Mouse (Mus musculus) embryonic facial prominence, embryonic 15.5 days (tissue): ENCODE results near the gene Efcab11. TPM values are rescaled to one million over a fixed set of nuclear protein-coding genes. Genes with fewer than 3 reads are reported as not detected.

Experiments
- ATAC-seq: fragments of 200-750 bp; cut with Nextera tagmentation; 2 replicates; pipeline ENCODE4 v1.8.0; 2017; ENCODE audit warnings: low read depth, moderate TSS enrichment; ENCODE audit not compliant: insufficient number of reproducible peaks, low FRiP score, low TSS enrichment
- H3K27ac ChIP-seq: fragments of 300-500 bp; sonication (generic); replicated peaks from 2 replicates; pipeline ENCODE4 v1.5.1; 2015; ENCODE audit warnings: mild to moderate bottlenecking, inconsistent platforms
- H3K27me3 ChIP-seq: fragments of 300-500 bp; sonication (generic); 2 replicates; pipeline ENCODE4 v1.6.1; 2015; ENCODE audit warnings: inconsistent platforms
- H3K36me3 ChIP-seq: fragments of 300-500 bp; sonication (generic); 2 replicates; pipeline ENCODE4 v1.6.1; 2015; ENCODE audit warnings: mild to moderate bottlenecking, inconsistent platforms
- H3K4me1 ChIP-seq: fragments of 300-500 bp; sonication (generic); 2 replicates; pipeline ENCODE4 v1.6.1; 2015; ENCODE audit warnings: inconsistent platforms
- H3K4me2 ChIP-seq: fragments of 300-500 bp; sonication (generic); replicated peaks from 2 replicates; pipeline ENCODE4 v1.6.1; 2015; ENCODE audit warnings: mild to moderate bottlenecking, inconsistent platforms
- H3K4me3 ChIP-seq: fragments of 300-500 bp; sonication (generic); replicated peaks from 2 replicates; pipeline ENCODE4 v1.5.1; 2015; ENCODE audit warnings: mild to moderate bottlenecking, inconsistent platforms
- H3K9ac ChIP-seq: fragments of 300-500 bp; sonication (generic); 2 replicates; pipeline ENCODE4 v1.6.1; 2015; ENCODE audit warnings: inconsistent platforms
- H3K9me3 ChIP-seq: fragments of 300-500 bp; sonication (generic); replicated peaks from 2 replicates; pipeline ENCODE4 v1.6.1; 2016; ENCODE audit warnings: inconsistent platforms
- WGBS: fragments of 180-500 bp; shearing (Covaris S2); methylation state at CpG from one replicate; pipeline ENCODE4 v1.1.7; 2015; 5-methylcytosine and 5-hydroxymethylcytosine counted together
- polyA plus RNA-seq: library from polyadenylated mRNA; unstranded; fragments of >200 nt; fragmentation: Nextera tagmentation; extraction: Ambion mirVana; gene quantifications from 2 replicates; pipeline ENCODE4 v1.2.1, GENCODE M21; 2015

Efcab11 gene
- polyA plus RNA-seq, 1 experiment from 2014 or later: 10.9 TPM

DNA sequence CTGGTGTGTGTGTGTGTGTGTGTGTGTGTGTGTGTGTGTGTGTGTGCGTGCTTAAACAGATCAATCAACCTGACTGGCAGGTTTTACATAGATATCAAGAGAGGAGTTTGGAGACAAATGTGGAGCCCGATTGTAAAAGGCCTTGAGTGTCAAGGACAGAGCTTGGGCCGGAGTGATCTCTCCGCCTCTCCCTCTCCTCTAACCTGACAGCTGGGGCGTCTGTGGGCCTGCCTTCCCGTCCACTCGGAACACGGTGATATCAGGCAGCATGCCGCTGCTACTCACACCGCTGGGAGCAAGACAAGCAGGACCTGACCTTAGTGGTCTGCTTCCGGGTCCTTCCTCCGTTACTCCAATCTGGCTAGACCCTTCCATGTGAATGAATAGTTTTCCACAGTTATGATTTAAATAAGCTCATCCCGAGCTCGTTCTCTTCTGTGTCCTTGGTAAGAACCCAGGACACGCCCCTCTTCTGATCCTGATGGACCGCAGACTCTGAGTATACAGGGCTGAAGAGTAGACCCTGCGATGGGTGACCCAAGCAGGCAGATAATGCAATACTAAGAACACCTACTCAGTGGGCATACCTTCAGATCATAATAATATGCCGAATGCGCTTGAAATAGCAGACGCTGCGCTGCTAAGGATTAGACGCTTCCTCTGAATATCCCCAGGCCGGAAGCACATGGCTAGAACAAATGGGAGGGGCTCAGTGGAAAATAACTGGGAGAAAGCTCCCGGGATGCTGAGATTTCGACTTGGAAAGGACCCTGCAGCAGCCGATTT lies 214.1 kb downstream of the Efcab11 start:
- H3K27me3 ChIP-seq: no peaks in the 10 kb centered on the region
- H3K4me1 ChIP-seq: peaks cover 11% of the 10 kb centered on the region
- H3K9me3 ChIP-seq: no peaks in the 10 kb centered on the region
- H3K4me2 ChIP-seq: peak overlapping the region; percentile 41
- 46% methylated on average over 26 of the region's 26 CpGs for WGBS
- H3K4me3 ChIP-seq: peak overlapping the region; percentile 17; the same call in 1 of the 2 replicates
- no peak overlapping the region for H3K9ac ChIP-seq
- H3K27ac ChIP-seq: 0 out of 2 replicates have a peak overlapping the region, but pooled peaks have one; percentile 0
- peak; percentile 47; the same call in 1 of the 2 replicates for ATAC-seq
- H3K36me3 ChIP-seq: no peaks in the 10 kb centered on the region

GRCm38 (mm10) chr12:99654991-99655880 lies 229.0 kb downstream of the Efcab11 start:
- H3K36me3 ChIP-seq: no peaks in the 10 kb centered on the region
- WGBS: 81% methylated on average over 19 of the region's 19 CpGs
- H3K4me1 ChIP-seq: peaks cover 7% of the 10 kb centered on the region
- H3K9ac ChIP-seq: no peak overlapping the region
- no peak overlapping the region for H3K4me3 ChIP-seq
- H3K4me2 ChIP-seq: no peak overlapping the region
- no peak for ATAC-seq
- H3K27ac ChIP-seq: no peak overlapping the region
- H3K27me3 ChIP-seq: no peaks in the 10 kb centered on the region
- no peaks in the 10 kb centered on the region for H3K9me3 ChIP-seq

DNA sequence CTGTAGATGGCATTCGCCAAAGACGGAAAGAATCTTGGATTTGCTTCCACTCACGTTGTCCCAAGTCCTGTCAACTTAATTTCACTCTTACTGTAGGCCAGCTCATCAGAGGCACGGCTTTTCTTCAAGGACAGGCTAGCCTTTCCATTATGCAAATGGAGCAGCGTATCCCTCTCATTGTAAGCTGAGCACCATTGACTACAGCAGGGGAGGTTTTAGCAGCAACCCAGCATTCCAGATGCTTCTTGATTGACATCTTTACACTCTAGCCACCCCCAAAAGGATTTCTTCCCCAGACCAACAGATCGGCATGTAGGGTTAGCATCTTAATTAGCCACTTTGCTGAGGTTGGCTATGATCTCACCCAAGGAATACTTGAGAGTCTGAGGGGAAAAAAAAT lies 231.8 kb downstream of the Efcab11 start:
- H3K36me3 ChIP-seq: no peaks in the 10 kb centered on the region
- H3K4me3 ChIP-seq: no peak overlapping the region
- H3K4me2 ChIP-seq: no peak overlapping the region
- H3K27ac ChIP-seq: no peak overlapping the region
- H3K9ac ChIP-seq: no peak overlapping the region
- no peaks in the 10 kb centered on the region for H3K27me3 ChIP-seq
- no peak; the same call in 1 of the 2 replicates for ATAC-seq
- peaks cover 11% of the 10 kb centered on the region for H3K4me1 ChIP-seq
- no peaks in the 10 kb centered on the region for H3K9me3 ChIP-seq
- WGBS: 28% methylated on average over 6 of the region's 6 CpGs

GRCm38 (mm10) chr12:99649732-99650131 lies 234.5 kb downstream of the Efcab11 start:
- no peak for ATAC-seq
- no peak overlapping the region for H3K9ac ChIP-seq

GRCm38 (mm10) chr12:99648781-99649180 lies 235.5 kb downstream of the Efcab11 start:
- no peak overlapping the region for H3K4me3 ChIP-seq
- H3K9ac ChIP-seq: no peak overlapping the region
- no peak for ATAC-seq
- H3K4me2 ChIP-seq: no peak overlapping the region
- no peak overlapping the region for H3K27ac ChIP-seq
- no peaks in the 10 kb centered on the region for H3K27me3 ChIP-seq
- 81% methylated on average over 2 of the region's 2 CpGs for WGBS
- no peaks in the 10 kb centered on the region for H3K36me3 ChIP-seq
- H3K4me1 ChIP-seq: peaks cover 11% of the 10 kb centered on the region
- peaks cover 21% of the 10 kb centered on the region for H3K9me3 ChIP-seq

More at GRCm38 (mm10) chr12:99649732-99650131, 234.5 kb downstream of the Efcab11 start:
- Histone ChIP-seq H3K4me3 (no peak overlapping the region), H3K4me2 (no peak overlapping the region), H3K4me1 (peaks cover 11% of the 10 kb centered on the region), H3K9me3 (peaks cover 11% of the 10 kb centered on the region), H3K27ac (no peak overlapping the region), H3K27me3 (no peaks in the 10 kb centered on the region), H3K36me3 (no peaks in the 10 kb centered on the region)
- WGBS: 59% methylated on average over 2 of the region's 2 CpGs

DNA sequence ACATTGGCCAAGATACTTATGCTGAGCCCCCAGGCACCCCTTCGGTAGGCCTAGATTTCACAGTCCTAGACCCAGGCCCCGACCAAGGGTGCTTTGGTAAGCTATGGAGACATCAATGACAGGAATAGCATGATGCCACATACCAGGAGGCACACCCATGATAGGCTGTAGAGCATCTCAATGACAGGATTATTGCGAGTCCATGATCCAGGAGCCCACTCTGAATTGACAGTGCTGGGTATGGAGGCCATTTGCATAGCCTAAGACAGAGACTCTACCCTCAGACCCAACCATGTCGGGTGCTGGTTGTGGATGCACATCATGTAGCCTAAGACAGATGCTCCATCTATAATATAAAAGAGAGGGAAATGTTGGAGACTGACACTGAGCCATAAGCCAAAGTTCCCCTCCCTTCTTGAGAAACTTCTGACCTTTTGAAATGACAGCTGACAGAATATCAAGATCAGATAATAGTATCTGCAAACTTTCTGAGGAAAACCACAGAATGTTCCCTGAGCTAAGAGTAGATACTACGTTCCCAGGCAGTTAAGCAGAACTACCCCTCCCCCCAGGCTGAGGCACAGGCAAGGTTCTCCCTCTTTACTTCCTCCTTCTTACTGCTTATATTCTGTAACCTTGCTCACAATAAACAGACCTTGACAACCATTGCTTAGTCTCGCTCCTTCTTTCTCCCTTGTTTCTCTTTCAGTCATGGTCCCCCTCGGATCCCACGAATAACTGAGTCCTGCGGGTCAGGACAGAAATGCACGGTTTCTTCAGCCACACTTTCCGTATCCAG lies 237.5 kb downstream of the Efcab11 start:
- no peaks in the 10 kb centered on the region for H3K27me3 ChIP-seq
- H3K27ac ChIP-seq: no peak overlapping the region
- 0 out of 2 replicates have a peak, but pooled peaks cover 4% of the 10 kb centered on the region for H3K4me1 ChIP-seq
- H3K4me3 ChIP-seq: no peak overlapping the region
- H3K36me3 ChIP-seq: no peaks in the 10 kb centered on the region
- no peak for ATAC-seq
- 87% methylated on average over 11 of the region's 11 CpGs for WGBS
- peaks cover 28% of the 10 kb centered on the region for H3K9me3 ChIP-seq
- H3K4me2 ChIP-seq: no peak overlapping the region
- no peak overlapping the region for H3K9ac ChIP-seq

GRCm38 (mm10) chr12:99645418-99645817 lies 238.8 kb downstream of the Efcab11 start:
- WGBS: 94% methylated on average over 18 of the region's 18 CpGs
- peaks cover 28% of the 10 kb centered on the region for H3K9me3 ChIP-seq
- H3K36me3 ChIP-seq: no peaks in the 10 kb centered on the region
- H3K9ac ChIP-seq: no peak overlapping the region
- H3K27me3 ChIP-seq: no peaks in the 10 kb centered on the region
- ATAC-seq: no peak
- H3K4me3 ChIP-seq: no peak overlapping the region
- H3K4me1 ChIP-seq: peaks cover 15% of the 10 kb centered on the region
- H3K4me2 ChIP-seq: no peak overlapping the region
- no peak overlapping the region for H3K27ac ChIP-seq

DNA sequence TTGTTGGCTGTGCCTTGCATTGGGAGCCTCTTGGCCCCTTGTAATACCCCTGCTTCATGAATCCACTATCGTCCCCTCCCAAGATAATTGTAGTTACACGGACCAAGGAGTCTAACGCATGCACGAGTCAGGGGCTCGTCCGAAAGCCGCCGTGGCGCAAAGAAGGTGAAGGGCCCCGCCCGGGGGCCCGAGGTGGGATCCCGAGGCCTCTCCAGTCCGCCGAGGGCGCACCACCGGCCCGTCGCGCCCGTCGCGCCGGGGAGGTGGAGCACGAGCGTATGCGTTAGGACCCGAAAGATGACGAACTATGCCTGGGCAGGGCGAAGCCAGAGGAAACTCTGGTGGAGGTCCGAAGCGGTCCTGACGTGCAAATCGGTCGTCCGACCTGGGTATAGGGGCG lies 239.3 kb downstream of the Efcab11 start:
- 95% methylated on average over 37 of the region's 37 CpGs for WGBS
- Histone ChIP-seq H3K4me1 (peaks cover 19% of the 10 kb centered on the region), H3K36me3 (no peaks in the 10 kb centered on the region), H3K9ac (no peak overlapping the region), H3K27me3 (no peaks in the 10 kb centered on the region), H3K4me2 (no peak overlapping the region), H3K27ac (no peak overlapping the region), H3K4me3 (no peak overlapping the region), H3K9me3 (peaks cover 28% of the 10 kb centered on the region)
- ATAC-seq: peak; percentile 87

Other genes starting within 250 kb of the Efcab11 start
- gene Tdp1, start 78 bp upstream of the Efcab11 start, polyA plus RNA-seq: 46.9 and 52.3 TPM in 2 replicates
- gene Kcnk13, start 80.1 kb upstream of the Efcab11 start, polyA plus RNA-seq: 2.9 and 3.0 TPM in 2 replicates
- 240 and 248 TPM in 2 replicates for gene Psmc1, start 225.7 kb upstream of the Efcab11 start, polyA plus RNA-seq